Mouse (Mus musculus) retina, postnatal 7 days (tissue): Measurements from ENCODE around the gene Klk5.
A peak's percentile ranks its signal among the peaks of the same experiment; 100 is the strongest.

Source experiments
- DNase-seq: peaks from one replicate; pipeline ENCODE4 v3.0.0-alpha.2; 2012; ENCODE audit warnings: low read depth, low spot score

The Klk5 gene

GRCm38 (mm10) chr7:43841701-43842100, at the start of gene Klk5:
Gene Klk5 (plus strand): TSS chr7:43841971.
- DNase-seq = no peak

DNA sequence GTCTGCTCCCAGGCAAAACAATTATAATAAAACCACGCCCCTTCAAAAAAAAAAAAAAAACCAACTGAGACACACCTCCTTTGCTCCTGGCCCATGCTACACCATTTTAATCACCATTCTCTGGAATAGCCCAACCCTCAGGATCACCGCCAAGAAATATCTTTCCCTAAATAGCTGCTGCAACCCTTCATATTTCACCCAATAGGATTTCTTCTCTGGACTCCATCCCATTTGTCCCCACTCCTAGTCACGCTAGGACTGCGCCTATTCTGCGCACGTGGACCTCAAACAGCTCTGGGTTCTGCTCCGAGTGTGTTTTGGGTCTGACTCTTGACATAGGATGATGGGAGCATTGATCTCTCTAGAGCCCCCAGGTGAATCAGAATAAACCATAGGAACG, 45.4 kb upstream of the Klk5 start:
- no peak for DNase-seq

GRCm38 (mm10) chr7:43797333-43797769, 44.4 kb upstream of the Klk5 start, which contains the start of gene Klk8:
Gene Klk8 (plus strand): TSS chr7:43797577.
- DNase-seq = no peak

DNA sequence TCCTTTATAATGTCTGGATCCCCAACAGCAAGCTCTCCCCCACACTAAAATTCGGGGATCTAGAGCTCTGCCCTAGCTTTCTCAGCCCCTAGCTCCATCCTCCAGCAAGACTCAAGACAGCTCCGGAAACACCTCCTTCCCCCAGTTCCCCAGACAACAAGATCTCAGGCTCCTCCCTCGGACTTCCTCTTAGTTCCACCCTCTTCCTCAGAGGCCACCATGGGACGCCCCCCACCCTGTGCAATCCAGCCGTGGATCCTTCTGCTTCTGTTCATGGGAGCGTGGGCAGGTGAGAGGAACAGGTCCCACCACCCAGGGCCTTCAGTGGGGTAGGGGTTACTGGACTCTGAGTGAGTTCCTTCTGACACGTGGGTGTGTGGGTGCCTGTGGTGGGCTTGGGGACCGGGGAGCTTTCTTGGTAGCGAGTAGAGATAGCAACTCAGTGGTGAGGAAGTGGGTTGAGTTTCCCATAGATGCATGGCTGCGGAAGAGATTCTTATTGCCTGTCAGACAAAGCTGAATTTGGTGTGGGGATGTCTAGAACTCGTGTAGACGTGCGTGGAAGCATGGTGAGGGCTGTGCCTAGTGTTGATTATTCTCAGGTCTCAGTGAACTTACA, 43.8 kb upstream of the Klk5 start:
- DNase-seq = no peak

DNA sequence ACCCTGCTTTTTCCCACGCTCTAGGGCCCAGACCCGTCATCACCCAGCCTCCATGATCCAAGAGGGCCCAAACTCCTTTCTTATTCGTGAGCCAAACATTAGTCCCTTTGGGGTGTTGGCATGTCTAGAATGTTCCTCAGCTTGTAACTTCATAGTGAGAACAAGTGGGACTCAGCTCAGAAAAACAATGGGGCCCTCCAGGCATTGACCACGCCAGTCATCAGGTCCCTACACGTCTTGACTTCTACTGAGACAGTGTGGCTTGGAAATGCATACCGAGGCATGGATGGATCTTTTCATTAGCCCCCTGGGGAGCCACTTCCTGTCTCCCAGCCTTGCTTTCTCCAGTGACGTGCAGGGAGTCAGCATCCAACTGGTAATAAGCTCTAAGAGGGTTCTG, 41.9 kb upstream of the Klk5 start:
- DNase-seq = no peak

DNA sequence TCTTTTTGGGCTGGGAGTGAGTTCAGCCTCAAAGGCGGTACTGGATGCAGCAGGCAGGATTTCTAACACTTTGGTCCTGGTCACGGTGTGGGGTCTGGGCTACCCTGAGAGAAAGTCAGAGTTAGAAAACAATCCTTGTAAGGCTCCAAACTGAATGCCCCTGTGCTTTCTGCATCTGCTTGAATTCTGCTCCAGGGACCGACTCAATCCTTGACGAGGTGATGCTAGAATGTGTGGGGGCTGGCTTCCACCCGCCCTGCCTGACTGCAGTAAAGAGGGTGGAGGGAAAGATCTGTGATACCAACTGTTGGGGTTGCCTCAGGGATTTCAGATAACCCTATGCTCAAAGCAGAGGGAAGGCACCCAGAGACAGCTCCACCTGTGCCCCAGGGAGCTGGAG, 30.8 kb upstream of the Klk5 start, which contains the start of gene Klk7:
Gene Klk7, plus strand, starts transcription at position 301 of the 400 bp plus-strand sequence.
- no peak for DNase-seq

- DNase-seq = no peak
Observed at GRCm38 (mm10) chr7:43815211-43815610, 26.6 kb upstream of the Klk5 start.

- no peak for DNase-seq
Observed at GRCm38 (mm10) chr7:43816746-43817145, 25.0 kb upstream of the Klk5 start.

DNA sequence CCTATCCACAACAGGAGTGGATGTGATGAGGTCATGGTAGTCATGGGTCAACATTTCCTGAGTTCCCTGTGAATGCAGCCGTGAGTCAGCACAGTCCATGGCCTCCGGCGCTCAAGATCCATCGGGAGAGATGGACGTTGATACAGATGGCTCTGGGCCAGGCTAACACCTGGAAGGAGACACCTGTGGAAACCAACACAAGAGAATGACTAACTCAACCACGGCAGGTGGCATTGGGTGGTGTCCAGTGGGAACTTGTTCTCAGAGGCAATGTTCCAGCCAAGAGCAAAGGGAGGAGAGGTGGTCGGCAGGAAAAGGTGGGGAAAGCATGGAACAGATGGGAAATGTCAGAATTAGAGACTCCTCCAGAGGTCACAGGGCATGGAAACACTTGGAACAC, 20.2 kb upstream of the Klk5 start:
- DNase-seq = no peak

GRCm38 (mm10) chr7:43824199-43824598, 17.6 kb upstream of the Klk5 start, which contains the start of gene Klk6:
Gene Klk6 (plus strand): TSS chr7:43824499.
- DNase-seq = no peak

GRCm38 (mm10) chr7:43826056-43826455, 15.7 kb upstream of the Klk5 start:
- no peak for DNase-seq

- DNase-seq = no peak
Observed at GRCm38 (mm10) chr7:43827706-43828105, 14.1 kb upstream of the Klk5 start.

- no peak for DNase-seq
Observed at GRCm38 (mm10) chr7:43829006-43829405, 12.8 kb upstream of the Klk5 start.

DNA sequence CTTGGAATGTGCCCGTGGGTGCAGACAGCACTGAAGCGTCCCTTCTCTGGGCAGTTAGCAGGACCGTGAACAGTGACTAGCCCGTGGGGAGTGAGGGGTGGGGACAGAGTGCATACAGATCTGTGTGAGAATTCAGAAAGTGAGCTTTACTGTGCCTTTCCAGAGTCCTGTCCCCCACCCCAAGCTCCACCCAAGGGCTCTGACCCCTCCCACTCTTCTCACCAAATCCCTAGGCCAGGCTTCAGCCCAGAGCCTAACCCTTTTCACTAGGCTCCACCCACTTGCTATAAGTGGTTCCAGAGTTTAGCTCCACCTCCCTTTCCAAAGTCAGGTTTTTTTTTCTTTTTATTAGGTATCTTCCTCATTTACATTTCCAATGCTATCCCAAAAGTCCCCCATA, 2.0 kb downstream of the Klk5 start:
- no peak for DNase-seq

DNA sequence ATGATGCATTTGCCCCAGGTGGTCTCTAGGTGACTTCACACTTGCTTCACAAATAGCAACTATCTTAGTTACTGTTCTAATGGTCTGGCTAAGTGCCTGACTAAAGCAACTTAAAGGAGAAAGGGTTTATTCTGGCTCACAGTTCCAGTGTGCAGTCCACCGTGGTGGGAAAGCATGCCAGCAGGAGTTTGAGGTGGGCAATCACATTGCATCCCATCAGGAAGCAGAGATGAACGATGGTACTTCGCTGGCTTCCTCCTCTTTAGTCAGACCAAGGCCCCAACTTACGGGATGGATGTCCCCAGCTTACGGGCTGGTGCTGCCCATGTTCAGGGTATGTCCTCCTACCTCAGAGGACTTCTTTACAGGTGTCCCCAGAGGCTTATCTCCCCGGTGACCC, 9.8 kb downstream of the Klk5 start:
- no peak for DNase-seq

DNA sequence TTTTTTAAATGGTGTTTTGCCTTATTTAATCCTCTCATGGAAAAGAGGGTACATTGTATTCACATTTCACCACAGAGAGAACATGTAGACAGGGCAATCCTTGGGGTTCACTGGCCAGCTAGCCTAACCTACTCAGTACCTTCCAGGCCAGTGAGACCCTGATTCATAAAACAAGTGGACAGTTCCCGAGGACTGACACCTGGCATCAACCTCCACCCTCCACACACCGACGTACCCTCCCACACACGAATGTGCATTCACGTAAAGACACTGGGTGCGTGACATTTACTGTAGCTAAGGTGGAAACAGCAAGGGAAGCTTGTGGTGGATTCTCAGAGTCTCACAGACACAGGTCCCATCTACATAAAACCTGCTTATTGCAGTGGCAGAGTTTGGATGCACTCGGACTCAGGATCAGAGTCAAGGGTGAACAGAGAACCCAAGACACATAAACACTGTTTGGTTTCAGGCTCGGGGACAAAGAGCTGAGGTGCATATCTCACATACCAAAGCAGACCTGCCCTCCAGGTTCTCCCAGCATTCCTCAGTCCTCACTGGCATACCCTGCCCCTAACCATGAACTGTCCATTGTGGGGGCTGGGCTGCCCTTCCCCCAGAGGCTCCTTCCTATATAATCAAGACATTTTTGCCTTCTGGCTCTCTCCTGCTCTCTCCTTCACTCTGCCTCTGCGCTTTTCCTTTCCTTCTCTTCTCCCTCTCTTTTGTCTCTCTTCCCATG, 13.0 kb downstream of the Klk5 start:
- DNase-seq = no peak

DNA sequence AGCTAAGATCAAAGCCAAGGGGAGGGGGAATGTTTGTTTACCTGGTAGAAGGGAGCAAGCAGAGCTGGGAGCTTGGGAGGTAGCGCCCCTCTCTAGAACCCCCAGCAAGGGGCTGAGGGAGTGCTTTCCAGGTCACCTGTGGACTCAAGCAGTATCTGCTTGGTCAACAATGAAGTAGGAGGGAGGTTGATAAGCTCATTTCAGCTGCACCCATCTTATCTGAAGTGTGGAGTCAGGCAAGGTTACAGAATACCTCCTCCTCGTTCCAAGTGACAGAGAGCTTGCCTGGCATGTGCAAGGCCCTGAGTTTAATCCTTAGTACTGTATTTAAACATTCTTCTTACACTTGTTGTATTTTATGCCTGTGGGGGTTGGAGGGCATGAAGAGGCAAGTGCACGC, 13.9 kb downstream of the Klk5 start:
- no peak for DNase-seq

- DNase-seq = no peak
Observed at GRCm38 (mm10) chr7:43856307-43856706, 14.5 kb downstream of the Klk5 start.

- no peak for DNase-seq
Observed at GRCm38 (mm10) chr7:43857501-43857900, 15.7 kb downstream of the Klk5 start.

DNA sequence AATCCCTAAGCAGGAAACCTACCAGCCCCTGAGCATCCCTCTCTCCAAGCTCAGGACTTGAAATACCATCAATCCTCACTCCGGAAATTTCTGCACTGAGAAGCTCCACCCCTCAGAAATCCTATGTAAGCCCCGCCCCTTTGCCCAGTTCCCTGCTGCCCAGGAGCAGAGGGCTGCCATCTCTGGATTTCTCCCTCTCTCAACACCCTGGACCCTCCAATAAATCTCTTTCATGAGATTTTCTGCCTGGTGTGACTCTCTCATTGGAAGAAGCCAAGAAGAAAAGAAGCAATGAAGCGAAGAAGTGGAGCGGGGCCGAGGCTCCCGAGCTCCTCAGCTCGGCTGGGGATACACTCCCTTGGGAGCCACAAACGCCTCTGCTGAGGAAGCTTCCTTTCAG, 18.6 kb downstream of the Klk5 start:
- no peak for DNase-seq

DNA sequence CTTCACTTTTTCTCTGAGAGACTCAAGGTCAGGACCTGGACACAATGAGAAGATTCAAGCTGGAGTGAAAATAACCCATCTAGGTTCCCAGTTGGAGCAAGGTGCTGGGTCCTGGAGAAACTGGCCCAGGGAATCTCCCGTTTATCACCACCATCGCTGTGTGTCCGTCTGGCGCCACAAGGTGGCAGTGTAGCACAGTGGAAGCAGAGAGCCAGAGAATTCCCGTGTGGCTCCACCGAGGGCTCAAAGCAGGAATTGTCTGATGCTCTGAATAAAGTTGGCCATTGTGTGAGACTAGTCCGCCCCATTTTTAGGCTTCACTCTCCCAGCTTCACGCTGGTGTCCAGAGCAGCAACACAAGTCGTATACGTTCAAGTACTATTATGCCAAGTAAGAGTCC, 31.5 kb downstream of the Klk5 start:
- peak; percentile 57 for DNase-seq

- DNase-seq = no peak
Observed at GRCm38 (mm10) chr7:43873674-43874073, 31.9 kb downstream of the Klk5 start.

- no peak for DNase-seq
Observed at GRCm38 (mm10) chr7:43874868-43875375, 33.2 kb downstream of the Klk5 start.
